Mouse (Mus musculus): ENCODE measurements at regions not wholly inside any gene's neighbourhood (a gene's known extent, or its start where the extent isn't known, plus 50 kb on each side); places are given as distances from the start of the nearest gene placed in this dataset.

GRCm38 (mm10) chr11:28697644-28698480, 113.7 kb upstream of the Ccdc85a start:
- peaks cover 15% of the 10 kb centered on the region for H3K4me1 ChIP-seq (replicated peaks)
- H3K27ac ChIP-seq = no peak overlapping the region
- H3K36me3 ChIP-seq = no peaks in the 10 kb centered on the region
- no peak overlapping the region for H3K4me3 ChIP-seq
- no peaks in the 10 kb centered on the region for H3K27me3 ChIP-seq
- no peak for ATAC-seq (replicated peaks; ENCODE audit: insufficient number of reproducible peaks, insufficient read depth, low FRiP score, low read depth)
- WGBS = 38% methylated on average over 8 of the region's 8 CpGs
- no peaks in the 10 kb centered on the region for H3K9me3 ChIP-seq (replicated peaks)
- no peak overlapping the region for H3K4me2 ChIP-seq
- no peak overlapping the region for H3K9ac ChIP-seq

- H3K27ac ChIP-seq = no peak overlapping the region
- H3K27me3 ChIP-seq = no peaks in the 10 kb centered on the region
- no peak overlapping the region for H3K9ac ChIP-seq
- H3K4me1 ChIP-seq (replicated peaks) = peaks cover 13% of the 10 kb centered on the region; the same call in 1 of the 2 replicates
- ATAC-seq (replicated peaks; ENCODE audit: insufficient number of reproducible peaks, insufficient read depth, low FRiP score, low read depth) = no peak
- H3K36me3 ChIP-seq = no peaks in the 10 kb centered on the region
- H3K9me3 ChIP-seq (replicated peaks) = no peaks in the 10 kb centered on the region
- H3K4me2 ChIP-seq = no peak overlapping the region
- WGBS = 39% methylated on average over 3 of the region's 3 CpGs
- H3K4me3 ChIP-seq = no peak overlapping the region
Measured at GRCm38 (mm10) chr11:28695031-28695430, 110.9 kb upstream of the Ccdc85a start.

GRCm38 (mm10) chr11:28693303-28693702, 109.2 kb upstream of the Ccdc85a start:
- Histone ChIP-seq H3K27me3 (no peaks in the 10 kb centered on the region), H3K4me2 (no peak overlapping the region), H3K4me3 (no peak overlapping the region), H3K9ac (no peak overlapping the region), H3K27ac (peak overlapping the region; percentile 64), H3K36me3 (no peaks in the 10 kb centered on the region), H3K4me1 (replicated peaks) (peaks cover 13% of the 10 kb centered on the region), H3K9me3 (replicated peaks) (no peaks in the 10 kb centered on the region)
- WGBS = 41% methylated on average over 1 of the region's 1 CpGs
- ATAC-seq (replicated peaks; ENCODE audit: insufficient number of reproducible peaks, insufficient read depth, low FRiP score, low read depth) = no peak

- Histone ChIP-seq H3K9me3 (replicated peaks) (no peaks in the 10 kb centered on the region), H3K4me2 (no peak overlapping the region), H3K4me3 (no peak overlapping the region), H3K27ac (peak overlapping the region; percentile 59), H3K9ac (no peak overlapping the region), H3K27me3 (no peaks in the 10 kb centered on the region), H3K4me1 (replicated peaks) (peaks cover 13% of the 10 kb centered on the region), H3K36me3 (no peaks in the 10 kb centered on the region)
- ATAC-seq (replicated peaks; ENCODE audit: insufficient number of reproducible peaks, insufficient read depth, low FRiP score, low read depth) = peak; percentile 67; the same call in 1 of the 2 replicates
- WGBS = 25% methylated on average over 3 of the region's 3 CpGs
Measured at GRCm38 (mm10) chr11:28692263-28693194, 108.4 kb upstream of the Ccdc85a start.

GRCm38 (mm10) chr11:28688436-28688835, 104.3 kb upstream of the Ccdc85a start:
- H3K9me3 ChIP-seq (replicated peaks) = no peaks in the 10 kb centered on the region
- ATAC-seq (replicated peaks; ENCODE audit: insufficient number of reproducible peaks, insufficient read depth, low FRiP score, low read depth) = no peak
- H3K4me3 ChIP-seq = no peak overlapping the region
- peaks cover 8% of the 10 kb centered on the region for H3K4me1 ChIP-seq (replicated peaks)
- H3K4me2 ChIP-seq = no peak overlapping the region
- H3K27ac ChIP-seq = no peak overlapping the region
- H3K36me3 ChIP-seq = no peaks in the 10 kb centered on the region
- WGBS = 48% methylated on average over 1 of the region's 1 CpGs
- H3K9ac ChIP-seq = no peak overlapping the region
- no peaks in the 10 kb centered on the region for H3K27me3 ChIP-seq

- no peak overlapping the region for H3K27ac ChIP-seq
- H3K4me2 ChIP-seq = no peak overlapping the region
- no peaks in the 10 kb centered on the region; the same call in 1 of the 2 replicates for H3K4me1 ChIP-seq (replicated peaks)
- no peaks in the 10 kb centered on the region for H3K36me3 ChIP-seq
- no peak for ATAC-seq (replicated peaks; ENCODE audit: insufficient number of reproducible peaks, insufficient read depth, low FRiP score, low read depth)
- no peak overlapping the region for H3K4me3 ChIP-seq
- no peak overlapping the region for H3K9ac ChIP-seq
- no peaks in the 10 kb centered on the region for H3K27me3 ChIP-seq
- no peaks in the 10 kb centered on the region for H3K9me3 ChIP-seq (replicated peaks)
Measured at GRCm38 (mm10) chr11:28685407-28685806, 101.3 kb upstream of the Ccdc85a start.

- 87% methylated on average over 3 of the region's 3 CpGs for WGBS
- Histone ChIP-seq H3K9ac (no peak overlapping the region), H3K4me1 (replicated peaks) (no peaks in the 10 kb centered on the region), H3K4me3 (no peak overlapping the region), H3K27me3 (no peaks in the 10 kb centered on the region), H3K9me3 (replicated peaks) (no peaks in the 10 kb centered on the region), H3K27ac (no peak overlapping the region), H3K36me3 (no peaks in the 10 kb centered on the region), H3K4me2 (no peak overlapping the region)
- ATAC-seq (replicated peaks; ENCODE audit: insufficient number of reproducible peaks, insufficient read depth, low FRiP score, low read depth) = no peak
Measured at GRCm38 (mm10) chr11:28681311-28681710, 97.2 kb upstream of the Ccdc85a start.

DNA sequence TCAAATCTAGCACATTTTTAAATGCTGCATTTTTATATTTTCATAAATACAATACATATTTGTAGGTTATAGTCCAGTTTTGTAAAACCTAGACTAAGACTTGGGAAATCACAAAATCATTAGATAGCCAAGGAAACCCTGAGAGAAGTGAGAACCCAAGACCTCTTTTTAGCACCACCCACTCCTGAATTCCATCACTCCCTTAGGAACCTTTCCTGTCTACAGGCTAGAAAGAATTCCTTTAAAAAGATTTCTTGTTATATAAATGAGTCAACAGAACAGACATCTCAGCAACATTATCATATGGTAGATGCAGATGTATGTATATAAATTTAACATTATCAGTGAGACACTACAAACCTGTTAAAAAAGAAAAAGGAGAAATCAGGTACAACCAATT, 86.6 kb upstream of the Ccdc85a start:
- no peak overlapping the region for H3K27ac ChIP-seq
- no peaks in the 10 kb centered on the region for H3K36me3 ChIP-seq
- H3K4me1 ChIP-seq (replicated peaks) = peaks cover 8% of the 10 kb centered on the region
- no peak overlapping the region for H3K9ac ChIP-seq
- no peak overlapping the region for H3K4me2 ChIP-seq
- H3K9me3 ChIP-seq (replicated peaks) = no peaks in the 10 kb centered on the region
- no peaks in the 10 kb centered on the region for H3K27me3 ChIP-seq
- no peak overlapping the region for H3K4me3 ChIP-seq
- no peak for ATAC-seq (replicated peaks; ENCODE audit: insufficient number of reproducible peaks, insufficient read depth, low FRiP score, low read depth)

DNA sequence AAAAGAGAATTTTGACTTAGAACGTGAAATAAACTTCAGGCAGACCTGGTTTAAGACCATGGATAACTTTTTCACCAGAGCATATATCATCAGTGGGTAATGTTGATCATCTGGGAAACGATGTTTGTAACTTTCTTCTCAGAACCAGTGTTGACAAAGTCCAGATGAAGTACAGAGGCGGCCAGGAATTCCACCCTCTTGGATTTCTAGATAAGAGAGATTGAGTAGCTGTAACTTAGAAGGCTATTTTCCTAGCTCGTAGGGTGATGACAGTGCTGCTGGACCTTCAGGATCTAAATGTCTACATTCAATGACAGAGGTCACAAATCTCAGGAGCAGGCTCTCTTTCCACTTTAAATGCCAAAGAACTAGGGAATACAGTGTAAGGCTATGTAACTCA, 85.2 kb upstream of the Ccdc85a start:
- ATAC-seq (replicated peaks; ENCODE audit: insufficient number of reproducible peaks, insufficient read depth, low FRiP score, low read depth) = no peak
- Histone ChIP-seq H3K4me1 (replicated peaks) (peaks cover 8% of the 10 kb centered on the region), H3K4me2 (no peak overlapping the region), H3K27ac (no peak overlapping the region), H3K36me3 (no peaks in the 10 kb centered on the region), H3K27me3 (no peaks in the 10 kb centered on the region), H3K9ac (no peak overlapping the region), H3K4me3 (no peak overlapping the region), H3K9me3 (replicated peaks) (no peaks in the 10 kb centered on the region)
- 15% methylated on average over 4 of the region's 4 CpGs for WGBS

DNA sequence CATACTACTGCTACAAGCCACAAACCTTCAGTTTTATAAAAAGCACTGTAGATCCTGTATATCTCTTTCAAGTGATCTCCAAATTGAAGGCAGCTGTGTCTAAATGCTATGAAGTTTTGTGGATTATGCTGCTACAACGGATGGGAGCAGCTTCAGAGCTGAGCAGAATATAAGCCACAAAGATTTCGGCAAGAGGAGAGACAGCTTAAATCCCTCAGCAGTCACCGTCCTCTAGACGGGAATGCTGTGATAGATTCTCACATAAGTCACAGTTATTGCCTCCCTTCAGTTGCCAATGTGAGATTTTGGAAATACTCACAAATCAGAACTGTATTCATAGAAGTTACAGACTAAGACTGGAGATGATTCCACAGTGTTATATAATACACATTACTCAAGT, 76.3 kb upstream of the Ccdc85a start:
- Histone ChIP-seq H3K9ac (no peak overlapping the region), H3K4me1 (replicated peaks) (no peaks in the 10 kb centered on the region), H3K27ac (no peak overlapping the region), H3K4me3 (no peak overlapping the region), H3K9me3 (replicated peaks) (no peaks in the 10 kb centered on the region), H3K4me2 (no peak overlapping the region), H3K27me3 (no peaks in the 10 kb centered on the region), H3K36me3 (no peaks in the 10 kb centered on the region)
- 73% methylated on average over 4 of the region's 4 CpGs for WGBS
- ATAC-seq (replicated peaks; ENCODE audit: insufficient number of reproducible peaks, insufficient read depth, low FRiP score, low read depth) = no peak

DNA sequence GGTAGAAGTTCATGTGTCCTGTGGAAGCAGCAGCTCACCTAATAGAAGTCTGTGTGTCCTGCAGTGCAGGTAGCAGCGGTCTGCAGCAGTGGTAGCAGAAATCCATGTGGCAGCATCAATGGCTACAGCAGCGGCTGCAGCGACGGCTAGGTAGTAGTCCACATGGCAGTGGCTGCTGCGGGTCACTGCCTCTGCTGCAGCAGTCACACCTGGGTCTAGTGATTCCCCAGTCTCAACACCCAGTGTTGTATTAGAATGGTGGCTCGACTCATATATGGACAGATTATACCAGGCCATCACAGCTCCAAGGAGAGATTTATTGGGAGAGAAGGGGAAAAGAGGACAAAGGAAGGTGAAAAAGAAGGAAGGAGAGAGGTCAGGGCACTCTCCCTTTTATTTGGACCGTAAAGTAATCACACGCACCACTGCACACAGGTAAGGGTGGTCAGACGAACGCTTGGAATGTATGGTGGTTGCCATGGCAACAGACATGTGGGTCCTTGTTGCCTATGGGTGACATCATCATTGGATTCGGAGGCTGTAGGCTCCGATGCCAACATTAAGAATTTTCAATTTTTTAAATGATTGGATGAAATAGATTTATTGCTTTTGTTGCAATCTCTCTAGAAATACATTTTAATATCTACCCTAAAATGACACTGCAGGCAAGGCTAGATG, 71.2 kb upstream of the Ccdc85a start:
- no peak overlapping the region for H3K4me2 ChIP-seq
- H3K4me1 ChIP-seq (replicated peaks) = no peaks in the 10 kb centered on the region
- 84% methylated on average over 12 of the region's 12 CpGs for whole genome bisulfite sequencing
- no peaks in the 10 kb centered on the region for H3K27me3 ChIP-seq
- no peak for ATAC-seq (replicated peaks; ENCODE audit: insufficient number of reproducible peaks, insufficient read depth, low FRiP score, low read depth)
- no peaks in the 10 kb centered on the region for H3K9me3 ChIP-seq (replicated peaks)
- H3K27ac ChIP-seq = no peak overlapping the region
- no peak overlapping the region for H3K9ac ChIP-seq
- no peak overlapping the region for H3K4me3 ChIP-seq
- no peaks in the 10 kb centered on the region for H3K36me3 ChIP-seq

Measured in heart, embryonic 15.5 days (tissue).